Mouse (Mus musculus) heart, postnatal 25 days (tissue): ENCODE data around the gene Tufm. TPM values are rescaled to one million over a fixed set of nuclear protein-coding genes. Genes with fewer than 3 reads are reported as not detected.

ENCODE experiments used
- DNase-seq: peaks from one replicate; pipeline ENCODE4 v3.0.0; 2022; ENCODE audit warnings: low spot score
- intact Hi-C: fragments of 180-260 bp; cut with DNase I; formaldehyde crosslinking; loops from one replicate; pipeline ENCODE4 v1.15.1; 2025
- total RNA-seq, 2 experiments: library from RNA; stranded (reverse); gene quantifications; 2 replicates each; pipeline ENCODE4 v1.2.3; 2021

Gene Tufm
- total RNA-seq, 2 experiments from 2014 or later, result 326 to 329 TPM

DNA sequence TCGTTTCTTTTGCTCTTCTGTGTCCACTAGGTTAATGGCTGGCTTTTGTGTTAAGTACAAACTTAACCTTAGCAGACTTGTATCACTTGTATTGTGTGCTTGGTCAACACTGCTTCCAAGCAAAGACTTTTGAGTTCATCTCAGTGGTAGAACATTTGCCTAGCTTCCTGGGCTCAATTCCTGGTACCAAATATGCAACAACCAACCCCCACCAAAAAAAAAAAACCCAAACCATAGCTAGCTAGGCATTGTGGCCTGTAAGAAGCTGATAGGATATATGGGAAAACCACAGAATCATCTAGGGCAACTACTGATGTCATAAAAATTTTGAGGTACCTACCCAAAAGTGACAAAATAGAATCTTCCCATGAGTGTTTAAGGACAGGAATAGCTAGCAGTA, 3.8 kb downstream of the Tufm start:
- no peak for DNase-seq
- intact Hi-C loops, result no loop called here

DNA sequence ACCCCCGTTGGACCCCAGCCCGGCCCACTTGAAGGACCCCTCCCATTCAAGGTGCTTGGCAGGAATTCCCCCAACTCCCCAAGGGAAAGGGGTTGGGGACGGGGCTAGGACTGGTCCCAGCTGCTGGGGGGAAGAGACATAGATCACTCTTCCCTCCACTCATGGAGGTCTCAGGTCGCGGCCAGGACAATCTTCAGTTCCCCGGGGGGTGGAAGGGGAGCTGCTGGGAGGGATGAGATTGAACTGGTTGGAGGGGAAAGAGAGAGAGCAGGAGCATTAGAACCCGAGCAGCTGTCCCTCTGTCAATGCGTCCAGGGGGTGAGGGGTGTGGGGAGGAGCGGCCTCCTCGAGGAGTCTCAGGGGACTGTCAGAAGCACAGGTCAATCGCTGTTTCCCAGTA, 4.8 kb downstream of the Tufm start:
- DNase-seq, result no peak
- intact Hi-C loops, result no loop called here

- intact Hi-C loops, result no loop called here
- no peak for DNase-seq
These were observed 7.0 kb downstream of the Tufm start for GRCm38 (mm10) chr7:126494120-126494519.

DNA sequence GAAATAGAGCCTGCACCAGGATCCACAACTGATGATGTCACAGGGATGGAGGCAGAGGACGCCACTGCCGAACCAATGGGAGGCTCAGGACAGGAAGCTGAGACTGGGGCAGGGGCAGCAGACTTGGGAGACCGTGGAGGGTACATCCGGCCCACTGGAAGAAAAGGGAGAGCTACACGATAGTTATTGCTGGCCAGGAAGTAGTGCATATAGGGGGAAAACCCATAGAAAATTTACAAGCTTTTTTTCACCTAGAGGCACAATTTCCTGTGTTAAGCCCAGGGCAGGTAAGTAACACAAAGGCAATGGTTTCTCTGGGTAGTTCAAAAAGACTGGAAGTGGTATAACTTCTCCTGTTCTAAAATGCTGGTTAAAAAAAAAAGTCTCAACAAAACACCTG, 9.3 kb downstream of the Tufm start:
- no peak for DNase-seq
- intact Hi-C loops, result no loop called here

- intact Hi-C loops, result no loop called here
- no peak for DNase-seq
These were observed 10.8 kb downstream of the Tufm start for GRCm38 (mm10) chr7:126497966-126498365.

GRCm38 (mm10) chr7:126499416-126499815, 12.3 kb downstream of the Tufm start:
- DNase-seq, result no peak
- intact Hi-C loops, result loop anchor here (1.0 kb wide), 1 partner anchor 10 kb away; no protein-coding TSS in a partner anchor

GRCm38 (mm10) chr7:126501684-126502022, 14.5 kb downstream of the Tufm start:
- DNase-seq, result no peak
- intact Hi-C loops, result loop anchor here (2.0 kb wide), 1 partner anchor 15 kb away; the partner anchor contains the start of gene Tufm

GRCm38 (mm10) chr7:126502023-126502741, 15.0 kb downstream of the Tufm start:
- intact Hi-C loops, result loop anchor here (2.0 kb wide), 1 partner anchor 15 kb away; the partner anchor contains the start of gene Tufm
- DNase-seq, result peak; percentile 90

DNA sequence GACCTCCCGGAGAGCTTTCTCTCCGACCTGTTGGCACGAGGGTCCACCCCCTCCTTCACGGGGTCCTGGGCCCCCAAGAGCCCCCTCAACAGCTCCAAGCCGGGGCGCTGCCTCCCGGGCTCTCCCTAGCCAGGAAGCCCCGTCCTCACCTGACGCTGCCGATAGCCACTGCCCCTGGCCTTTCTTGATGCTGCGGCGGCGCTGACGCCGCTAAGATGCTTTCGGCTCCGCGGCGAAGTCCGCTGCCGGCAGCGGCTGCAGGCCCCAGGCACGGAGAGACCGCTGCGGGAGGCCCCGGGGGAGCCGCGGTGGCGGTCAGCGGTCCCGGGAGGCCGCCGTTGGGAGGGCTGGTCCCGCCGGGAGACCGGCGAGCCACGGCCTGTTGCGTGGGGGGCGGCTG, 15.6 kb downstream of the Tufm start:
- intact Hi-C loops, result loop anchor here (1.0 to 2.0 kb wide), 2 partner anchors 16 to 27 kb away; partner anchors contain the start of genes Sh2b1 and Tufm
- no peak for DNase-seq

- intact Hi-C loops, result loop anchor here (1.0 to 2.0 kb wide), 2 partner anchors 17 to 28 kb away; partner anchors contain the start of genes Sh2b1 and Tufm
- peak; percentile 96 for DNase-seq
These were observed 16.2 kb downstream of the Tufm start, which contains the start of gene Atxn2l for GRCm38 (mm10) chr7:126503273-126503878. Atxn2l (minus strand) TSS chr7:126503437.

GRCm38 (mm10) chr7:126504913-126505312, 17.8 kb downstream of the Tufm start:
- no peak for DNase-seq

DNA sequence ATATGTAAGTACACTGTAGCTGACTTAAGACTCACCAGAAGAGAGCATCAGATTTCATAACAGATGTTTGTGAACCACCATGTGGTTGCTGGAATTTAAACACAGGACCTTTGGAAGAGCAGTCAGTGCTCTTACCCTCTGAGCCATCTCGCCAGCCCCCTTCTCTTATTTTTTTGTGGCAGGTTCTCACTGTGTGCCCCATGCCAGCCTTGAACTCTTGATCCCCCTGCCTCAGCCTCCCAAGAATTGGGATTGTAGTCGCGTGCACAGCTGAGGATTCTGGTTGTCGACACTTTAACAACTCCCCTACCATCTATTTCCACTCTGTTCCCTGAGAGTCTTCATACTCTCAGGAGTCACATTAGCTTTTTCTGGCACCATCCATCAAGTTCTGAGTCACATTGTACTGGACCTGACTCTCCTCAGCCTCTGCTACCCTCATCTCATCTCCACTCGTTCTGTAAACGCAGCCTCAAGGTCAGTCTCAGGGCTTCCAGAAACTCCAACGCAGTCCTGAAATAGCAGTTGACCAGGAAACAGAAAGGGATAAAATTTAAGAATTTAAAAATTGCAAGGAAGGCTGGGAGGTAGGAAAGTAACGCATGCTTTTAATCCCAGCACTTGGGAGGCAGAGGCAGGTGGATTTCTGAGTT, 20.1 kb downstream of the Tufm start:
- intact Hi-C loops, result no loop called here
- DNase-seq, result no peak

More at GRCm38 (mm10) chr7:126504913-126505312, 17.8 kb downstream of the Tufm start:
- intact Hi-C loops, result no loop called here

DNA sequence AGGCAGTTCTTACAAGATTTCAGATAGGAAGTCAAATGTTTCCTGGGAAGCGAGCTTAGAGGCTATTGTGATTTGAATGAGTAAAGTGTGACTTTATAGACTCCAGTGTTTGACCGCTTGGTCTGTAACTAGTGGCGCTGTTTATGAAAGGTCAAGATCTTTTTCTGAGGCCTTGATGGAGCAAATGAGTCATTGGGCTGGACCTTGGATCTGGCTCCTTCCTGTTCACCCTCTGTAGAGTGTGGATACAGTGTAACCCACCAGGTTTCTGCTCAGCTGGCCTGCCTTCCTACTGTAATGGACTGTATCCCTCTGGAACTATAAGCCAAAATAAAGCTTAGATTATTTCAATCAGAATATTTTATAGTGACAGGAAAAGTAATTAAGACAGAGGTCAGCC, 24.1 kb downstream of the Tufm start:
- DNase-seq, result no peak
- intact Hi-C loops, result no loop called here

GRCm38 (mm10) chr7:126518261-126518941, 31.2 kb downstream of the Tufm start:
- DNase-seq, result no peak
- intact Hi-C loops, result no loop called here

- DNase-seq, result no peak
- intact Hi-C loops, result no loop called here
These were observed 32.4 kb downstream of the Tufm start for GRCm38 (mm10) chr7:126519513-126519912.

DNA sequence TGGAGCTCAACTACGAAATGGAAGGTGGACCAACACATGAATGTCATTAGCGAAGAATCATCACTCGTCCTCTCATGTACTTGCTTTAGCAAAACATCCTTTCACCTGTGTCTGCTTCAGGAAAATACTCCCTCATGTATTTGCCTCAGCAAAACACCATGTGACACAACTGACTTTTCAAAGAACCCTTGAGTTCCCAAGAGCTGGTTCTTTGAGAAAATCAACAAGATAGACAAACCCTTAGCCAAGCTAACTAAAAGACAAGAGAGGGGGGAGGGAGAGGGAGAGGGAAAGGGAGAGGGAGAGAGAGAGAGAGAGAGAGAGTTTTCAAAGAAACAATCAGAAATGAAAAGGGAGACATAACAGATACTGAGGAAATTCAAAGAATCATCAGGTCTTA, 36.2 kb downstream of the Tufm start:
- intact Hi-C loops, result no loop called here
- DNase-seq, result no peak

DNA sequence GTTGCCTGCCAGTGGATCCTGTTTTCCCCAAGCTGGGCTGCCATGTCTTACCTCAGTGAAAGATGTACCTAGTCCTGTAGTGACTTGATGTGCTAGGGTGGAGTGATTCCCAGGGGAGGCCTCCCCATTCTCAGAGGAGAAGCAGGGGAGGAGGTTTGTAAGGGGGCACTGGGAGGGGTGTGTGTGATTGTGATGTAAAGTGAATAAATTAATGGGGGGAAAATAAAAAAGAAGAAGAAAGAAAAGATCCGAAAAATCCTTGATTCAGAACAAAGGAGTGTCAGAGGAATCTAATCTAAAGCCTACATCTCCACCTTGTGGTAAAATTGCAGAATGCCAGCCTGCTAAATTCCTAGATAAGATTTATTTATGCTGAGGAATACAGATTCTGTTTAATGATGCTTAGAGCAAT, 41.0 kb downstream of the Tufm start:
- DNase-seq, result no peak
- intact Hi-C loops, result loop anchor here (1.0 to 5.0 kb wide), 3 partner anchors 48 to 206 kb away; no protein-coding TSS in a partner anchor

- intact Hi-C loops, result no loop called here
- no peak for DNase-seq
These were observed 46.3 kb downstream of the Tufm start for GRCm38 (mm10) chr7:126533434-126533833.

DNA sequence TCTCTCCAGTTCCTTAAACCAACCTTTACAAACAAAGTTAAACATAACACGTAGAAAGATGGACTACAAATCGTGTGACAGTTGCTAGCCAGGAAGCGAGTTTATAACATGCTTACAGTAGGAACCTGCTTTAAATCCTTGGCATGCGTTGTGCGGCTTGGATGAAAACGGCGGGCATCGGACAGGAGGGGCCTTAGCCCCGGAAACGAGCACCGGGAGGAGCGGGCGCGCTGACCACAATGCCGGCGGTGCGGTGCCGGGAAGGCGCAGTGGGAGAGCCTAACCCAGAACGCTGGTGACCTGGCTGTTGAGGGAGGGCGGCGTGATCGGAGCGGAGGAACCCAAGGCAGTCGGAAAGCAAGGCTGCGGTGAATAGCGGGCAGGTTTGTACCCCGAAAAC, 48.6 kb downstream of the Tufm start:
- DNase-seq, result no peak
- intact Hi-C loops, result no loop called here

- intact Hi-C loops, result no loop called here
- DNase-seq, result no peak
These were observed 49.3 kb downstream of the Tufm start for GRCm38 (mm10) chr7:126536466-126536865.
